Mouse (Mus musculus) stomach, embryonic 15.5 days (tissue): ENCODE results near the gene Zbed4. TPM values are rescaled to one million over a fixed set of nuclear protein-coding genes. Genes with fewer than 3 reads are reported as not detected.
"Not testable (repeated sequence)": the region's sequence is repeated elsewhere in the genome, so short reads cannot be mapped to it uniquely, and the experiment has no call there.

ENCODE experiments used
- ATAC-seq: fragments of 200-750 bp; cut with Nextera tagmentation; 2 replicates; pipeline ENCODE4 v1.8.0; 2017; ENCODE audit warnings: low read depth, moderate number of reproducible peaks, moderate TSS enrichment; ENCODE audit not compliant: insufficient read depth, low FRiP score
- H3K27ac ChIP-seq: fragments of 300-500 bp; sonication (generic); 2 replicates; pipeline ENCODE4 v1.5.1; 2015; ENCODE audit warnings: mild to moderate bottlenecking, inconsistent platforms
- H3K27me3 ChIP-seq: fragments of 300-500 bp; sonication (generic); replicated peaks from 2 replicates; pipeline ENCODE4 v1.6.1; 2015; ENCODE audit warnings: inconsistent platforms
- H3K36me3 ChIP-seq: fragments of 300-500 bp; sonication (generic); 2 replicates; pipeline ENCODE4 v1.6.1; 2015; ENCODE audit warnings: inconsistent platforms
- H3K4me1 ChIP-seq: fragments of 300-500 bp; sonication (generic); 2 replicates; pipeline ENCODE4 v1.6.1; 2015; ENCODE audit warnings: inconsistent platforms
- H3K4me2 ChIP-seq: fragments of 300-500 bp; sonication (generic); 2 replicates; pipeline ENCODE4 v1.6.1; 2015; ENCODE audit warnings: mild to moderate bottlenecking, inconsistent platforms
- H3K4me3 ChIP-seq: fragments of 300-500 bp; sonication (generic); replicated peaks from 2 replicates; pipeline ENCODE4 v1.5.1; 2015; ENCODE audit warnings: inconsistent platforms
- H3K9ac ChIP-seq: fragments of 300-500 bp; sonication (generic); 2 replicates; pipeline ENCODE4 v1.6.1; 2015; ENCODE audit warnings: inconsistent platforms
- H3K9me3 ChIP-seq: fragments of 300-500 bp; sonication (generic); 2 replicates; pipeline ENCODE4 v1.6.1; 2016; ENCODE audit warnings: inconsistent platforms
- WGBS: fragments of 180-500 bp; shearing (Covaris S2); methylation state at CpG from one replicate; pipeline ENCODE4 v1.1.7; 2015; 5-methylcytosine and 5-hydroxymethylcytosine counted together
- polyA plus RNA-seq: library from polyadenylated mRNA; unstranded; fragments of >200 nt; fragmentation: Nextera tagmentation; extraction: Ambion mirVana; gene quantifications from 2 replicates; pipeline ENCODE4 v1.2.1, GENCODE M21; 2015

Zbed4 gene
- polyA plus RNA-seq, 1 experiment from 2014 or later: 13.6 TPM

GRCm38 (mm10) chr15:88723205-88723604, 28.3 kb upstream of the Zbed4 start:
- no peak overlapping the region for H3K4me3 ChIP-seq
- no peaks in the 10 kb centered on the region for H3K9me3 ChIP-seq
- no peaks in the 10 kb centered on the region for H3K27me3 ChIP-seq
- WGBS: 78% methylated on average over 6 of the region's 6 CpGs
- no peaks in the 10 kb centered on the region for H3K4me1 ChIP-seq
- H3K36me3 ChIP-seq: peaks cover 53% of the 10 kb centered on the region
- ATAC-seq: no peak
- no peak overlapping the region for H3K4me2 ChIP-seq
- H3K27ac ChIP-seq: no peak overlapping the region
- H3K9ac ChIP-seq: no peak overlapping the region

DNA sequence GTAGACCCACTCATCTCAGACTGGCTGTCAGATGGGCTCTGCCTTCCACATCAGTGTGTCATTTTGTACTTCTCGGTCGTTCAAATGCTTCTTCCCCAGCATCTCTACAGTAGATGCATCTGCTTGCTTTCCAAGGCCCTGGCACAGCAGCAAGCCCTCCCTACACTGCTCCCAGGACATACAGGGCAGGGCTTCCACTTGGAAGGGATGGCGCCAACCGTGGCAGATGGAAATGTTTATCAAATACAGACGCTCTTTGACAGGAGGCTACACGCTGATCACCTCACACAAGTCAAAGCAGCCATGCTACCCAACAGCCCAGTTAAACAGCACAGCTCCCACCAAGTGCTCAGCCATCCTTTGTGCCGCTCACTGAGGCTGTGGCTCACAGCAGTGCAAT, 27.1 kb upstream of the Zbed4 start:
- Histone ChIP-seq H3K36me3 (peaks cover 58% of the 10 kb centered on the region), H3K27me3 (no peaks in the 10 kb centered on the region), H3K4me1 (no peaks in the 10 kb centered on the region; the same call in 1 of the 2 replicates), H3K4me2 (no peak overlapping the region), H3K9me3 (no peaks in the 10 kb centered on the region), H3K4me3 (no peak overlapping the region), H3K27ac (no peak overlapping the region), H3K9ac (no peak overlapping the region)
- no peak for ATAC-seq
- WGBS: 72% methylated on average over 7 of the region's 7 CpGs

GRCm38 (mm10) chr15:88725036-88725435, 26.4 kb upstream of the Zbed4 start:
- ATAC-seq: peak; percentile 44; the same call in 1 of the 2 replicates
- 89% methylated on average over 5 of the region's 5 CpGs for WGBS
- H3K36me3 ChIP-seq: peaks cover 61% of the 10 kb centered on the region

DNA sequence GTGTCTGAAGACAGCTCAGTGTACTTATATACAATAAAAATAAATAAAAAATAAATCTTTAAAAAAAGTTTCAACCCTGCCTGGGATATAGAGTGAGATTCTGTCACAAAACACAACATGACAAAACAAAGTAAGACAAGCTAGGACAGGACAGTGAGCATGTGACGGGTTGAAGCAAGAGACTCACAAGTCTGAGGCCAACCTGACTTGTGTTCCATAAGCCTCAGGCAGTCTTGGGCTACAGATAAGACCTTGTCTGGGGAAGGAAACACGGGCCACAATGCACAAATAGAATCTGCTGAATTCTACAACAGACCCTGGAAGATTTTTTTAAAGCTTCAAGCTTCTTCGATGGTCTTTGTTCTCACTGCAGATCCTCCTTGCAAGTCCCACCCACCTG, 24.3 kb upstream of the Zbed4 start:
- H3K4me3 ChIP-seq: no peak overlapping the region
- no peaks in the 10 kb centered on the region for H3K9me3 ChIP-seq
- ATAC-seq: no peak
- no peaks in the 10 kb centered on the region for H3K27me3 ChIP-seq
- WGBS: 78% methylated on average over 3 of the region's 3 CpGs
- H3K9ac ChIP-seq: no peak overlapping the region
- H3K27ac ChIP-seq: no peak overlapping the region
- peaks cover 52% of the 10 kb centered on the region for H3K36me3 ChIP-seq
- H3K4me1 ChIP-seq: peaks cover 10% of the 10 kb centered on the region
- H3K4me2 ChIP-seq: no peak overlapping the region

More at GRCm38 (mm10) chr15:88725036-88725435, 26.4 kb upstream of the Zbed4 start:
- Histone ChIP-seq H3K27ac (no peak overlapping the region), H3K4me2 (no peak overlapping the region), H3K9me3 (no peaks in the 10 kb centered on the region), H3K27me3 (no peaks in the 10 kb centered on the region), H3K4me1 (no peaks in the 10 kb centered on the region; the same call in 1 of the 2 replicates), H3K4me3 (no peak overlapping the region), H3K9ac (no peak overlapping the region)

- H3K9me3 ChIP-seq: no peaks in the 10 kb centered on the region
- H3K4me1 ChIP-seq: peaks cover 15% of the 10 kb centered on the region
- WGBS: 48% methylated on average over 3 of the region's 3 CpGs
- no peaks in the 10 kb centered on the region for H3K27me3 ChIP-seq
- ATAC-seq: no peak
- no peak overlapping the region for H3K4me3 ChIP-seq
- H3K4me2 ChIP-seq: no peak overlapping the region
- peaks cover 31% of the 10 kb centered on the region for H3K36me3 ChIP-seq
- H3K27ac ChIP-seq: peak overlapping the region; percentile 6; the same call in 1 of the 2 replicates
- H3K9ac ChIP-seq: no peak overlapping the region
Measured at GRCm38 (mm10) chr15:88730717-88731116, 20.7 kb upstream of the Zbed4 start.

DNA sequence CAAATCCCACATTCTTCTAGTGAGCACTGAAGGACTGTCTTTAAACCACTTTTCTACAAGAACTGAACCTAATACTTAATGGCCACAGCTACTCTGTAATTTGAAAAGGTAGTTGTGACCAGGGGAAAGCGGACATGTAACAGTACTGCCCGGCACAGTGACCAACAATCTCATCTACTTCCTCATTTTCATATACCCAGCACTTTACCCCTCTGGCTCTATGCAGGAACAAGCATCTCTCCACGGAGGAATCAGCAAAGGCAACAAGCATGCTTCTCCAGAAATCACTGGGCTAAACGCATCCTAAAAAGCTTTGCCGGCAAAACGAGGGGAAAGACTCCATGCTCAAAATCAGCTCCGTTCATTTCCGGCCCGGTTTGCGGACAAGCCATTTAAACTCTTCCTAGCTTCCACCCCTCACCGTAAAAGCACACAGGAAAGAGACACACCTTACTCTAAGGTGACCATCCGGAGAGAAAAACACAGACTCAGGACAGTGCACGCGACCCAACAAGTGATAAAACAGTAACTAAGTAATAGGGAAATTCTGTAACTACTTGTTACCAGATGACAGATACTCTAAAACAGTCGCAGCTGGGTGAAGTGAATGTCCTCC, 18.9 kb upstream of the Zbed4 start:
- H3K27ac ChIP-seq: peak overlapping the region; percentile 89
- no peaks in the 10 kb centered on the region for H3K9me3 ChIP-seq
- no peaks in the 10 kb centered on the region for H3K27me3 ChIP-seq
- 13% methylated on average over 15 of the region's 15 CpGs for WGBS
- H3K36me3 ChIP-seq: peaks cover 21% of the 10 kb centered on the region
- ATAC-seq: no peak
- peak overlapping the region; percentile 98; the same call in 1 of the 2 replicates for H3K9ac ChIP-seq
- H3K4me3 ChIP-seq: peak overlapping the region; percentile 79
- H3K4me1 ChIP-seq: peaks cover 15% of the 10 kb centered on the region
- peak overlapping the region; percentile 71 for H3K4me2 ChIP-seq

GRCm38 (mm10) chr15:88733041-88733751, 18.3 kb upstream of the Zbed4 start:
- Histone ChIP-seq H3K27ac (peak overlapping the region; percentile 89), H3K36me3 (peaks cover 18% of the 10 kb centered on the region), H3K4me3 (peak overlapping the region; percentile 79), H3K27me3 (no peaks in the 10 kb centered on the region), H3K4me2 (peak overlapping the region; percentile 71), H3K9me3 (no peaks in the 10 kb centered on the region), H3K4me1 (peaks cover 15% of the 10 kb centered on the region), H3K9ac (peak overlapping the region; percentile 98)
- peak; percentile 56; the same call in 1 of the 2 replicates for ATAC-seq
- under 1% methylated on average over 72 of the region's 86 CpGs for WGBS

DNA sequence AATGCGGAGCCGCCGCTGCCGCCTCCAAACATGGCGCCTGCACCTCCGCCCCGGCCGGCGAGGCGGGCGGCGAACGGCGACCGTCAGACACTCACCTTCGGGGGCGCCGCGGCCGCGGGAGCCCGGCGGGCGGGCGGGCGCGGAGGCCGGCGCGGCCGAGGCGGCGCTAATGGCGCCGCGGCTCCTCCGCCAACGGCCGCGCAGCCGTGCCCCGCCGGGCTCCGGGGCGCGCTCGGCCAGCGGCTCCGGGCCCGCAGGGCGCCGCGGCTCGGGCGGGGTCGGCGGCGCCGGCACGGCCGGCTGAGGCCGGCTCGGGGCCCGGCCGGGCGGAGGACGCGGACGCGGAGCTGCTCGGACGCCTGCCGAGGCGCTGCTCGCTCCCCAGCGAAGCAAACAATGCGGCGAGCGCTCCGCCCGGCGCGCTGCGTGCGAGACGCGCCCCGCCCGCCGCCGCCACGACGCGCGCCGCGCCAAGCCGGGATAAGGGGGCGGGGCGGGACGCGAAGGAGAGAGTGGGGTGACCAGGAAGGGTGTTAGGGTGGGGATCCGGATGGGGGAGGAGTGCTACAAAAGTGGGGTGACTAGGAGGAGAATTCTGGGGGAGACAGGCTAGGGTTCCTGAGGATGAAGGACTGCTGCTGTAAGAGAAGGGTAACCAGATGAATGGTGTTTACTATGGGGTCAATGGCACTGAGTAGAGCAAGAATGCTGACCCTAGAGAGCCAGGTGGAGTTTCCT, 17.5 kb upstream of the Zbed4 start, which contains the start of gene Brd1:
TSS of gene Brd1 (minus strand) at position 400 of the 738 bp plus-strand sequence.
- peak within 1 kb of the TSS; percentile 79 for H3K4me3 ChIP-seq
- peak within 1 kb of the TSS; percentile 89 for H3K27ac ChIP-seq
- H3K27me3 ChIP-seq: no peaks in the 10 kb centered on the region
- H3K9ac ChIP-seq: peak within 1 kb of the TSS; percentile 98
- peaks cover 12% of the 10 kb centered on the region for H3K36me3 ChIP-seq
- no peaks in the 10 kb centered on the region for H3K9me3 ChIP-seq
- peaks cover 15% of the 10 kb centered on the region for H3K4me1 ChIP-seq
- WGBS: under 1% methylated on average over 85 of the region's 103 CpGs
- ATAC-seq: peak; percentile 84
- H3K4me2 ChIP-seq: peak within 1 kb of the TSS; percentile 71

DNA sequence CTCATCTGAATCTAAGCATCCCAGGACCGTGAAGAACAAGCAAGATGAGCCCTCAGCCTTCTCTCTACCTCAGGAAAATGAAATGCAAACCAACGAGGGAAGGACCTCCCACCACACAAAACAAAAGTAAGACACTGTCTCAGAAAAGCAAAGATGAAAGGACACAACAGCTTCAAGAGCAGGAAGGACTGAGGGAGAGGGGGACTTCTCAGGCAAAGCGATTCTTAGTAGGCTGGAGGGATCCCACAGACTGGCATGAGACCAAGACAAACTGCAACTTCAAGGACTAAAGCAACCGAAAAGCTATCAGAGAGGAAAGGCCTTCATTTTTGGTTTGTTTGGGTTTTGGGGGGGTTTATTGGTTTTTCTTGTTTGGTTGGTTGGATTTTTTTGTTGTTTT, 15.3 kb upstream of the Zbed4 start:
- ATAC-seq: no peak
- peaks cover 14% of the 10 kb centered on the region for H3K4me1 ChIP-seq
- no peaks in the 10 kb centered on the region for H3K9me3 ChIP-seq
- no peak overlapping the region for H3K4me2 ChIP-seq
- no peak overlapping the region for H3K9ac ChIP-seq
- no peaks in the 10 kb centered on the region for H3K27me3 ChIP-seq
- no peaks in the 10 kb centered on the region for H3K36me3 ChIP-seq
- WGBS: 76% methylated on average over 4 of the region's 4 CpGs
- H3K4me3 ChIP-seq: no peak overlapping the region
- no peak overlapping the region for H3K27ac ChIP-seq

- Histone ChIP-seq H3K4me2 (no peak overlapping the region), H3K9me3 (no peaks in the 10 kb centered on the region), H3K9ac (no peak overlapping the region), H3K27me3 (no peaks in the 10 kb centered on the region), H3K27ac (no peak overlapping the region), H3K4me3 (no peak overlapping the region), H3K4me1 (no peaks in the 10 kb centered on the region), H3K36me3 (no peaks in the 10 kb centered on the region)
- 74% methylated on average over 2 of the region's 2 CpGs for WGBS
- ATAC-seq: no peak
Measured at GRCm38 (mm10) chr15:88738466-88738865, 13.0 kb upstream of the Zbed4 start.

GRCm38 (mm10) chr15:88741366-88741765, 10.1 kb upstream of the Zbed4 start:
- Histone ChIP-seq H3K27me3 (no peaks in the 10 kb centered on the region), H3K9me3 (no peaks in the 10 kb centered on the region), H3K36me3 (no peaks in the 10 kb centered on the region), H3K4me3 (no peak overlapping the region), H3K9ac (no peak overlapping the region), H3K27ac (no peak overlapping the region), H3K4me2 (no peak overlapping the region), H3K4me1 (no peaks in the 10 kb centered on the region)
- no peak for ATAC-seq
- 75% methylated on average over 6 of the region's 6 CpGs for WGBS

GRCm38 (mm10) chr15:88743371-88743770, 8.1 kb upstream of the Zbed4 start:
- not testable (repeated sequence) for H3K4me3 ChIP-seq, H3K9ac ChIP-seq, H3K27me3 ChIP-seq, H3K36me3 ChIP-seq, H3K27ac ChIP-seq, H3K4me1 ChIP-seq, H3K4me2 ChIP-seq, ATAC-seq, H3K9me3 ChIP-seq
- WGBS: 78% methylated on average over 5 of the region's 5 CpGs
